Mouse (Mus musculus): ENCODE results near the gene Olfr427. TPM values are rescaled to one million over a fixed set of nuclear protein-coding genes. Genes with fewer than 3 reads are reported as not detected.
"Not testable (repeated sequence)": the region's sequence is repeated elsewhere in the genome, so short reads cannot be mapped to it uniquely, and the experiment has no call there.

The Olfr427 gene
- total RNA-seq (2021), result not detected

GRCm38 (mm10) chr1:174096591-174096990, at the start of gene Olfr427:
Olfr427 (plus strand) TSS chr1:174096891.
- DNase-seq, result no peak
- intact Hi-C loops (cut with DNase I), result no loop called here

GRCm38 (mm10) chr1:174048227-174048626, 48.5 kb upstream of the Olfr427 start:
- DNase-seq; intact Hi-C loops (cut with DNase I): not testable (repeated sequence)

- no peak for DNase-seq
- intact Hi-C loops (cut with DNase I), result no loop called here
These were observed 47.8 kb upstream of the Olfr427 start, which contains the start of gene Olfr432 for GRCm38 (mm10) chr1:174048893-174049292. Olfr432 (plus strand) TSS chr1:174049205.

- DNase-seq; intact Hi-C loops (cut with DNase I): not testable (repeated sequence)
These were observed 47.3 kb upstream of the Olfr427 start for GRCm38 (mm10) chr1:174049357-174049756.

- no peak for DNase-seq
- intact Hi-C loops (cut with DNase I), result no loop called here
These were observed 46.2 kb upstream of the Olfr427 start for GRCm38 (mm10) chr1:174050532-174050931.

- no peak for DNase-seq
- intact Hi-C loops (cut with DNase I), result no loop called here
These were observed 45.2 kb upstream of the Olfr427 start for GRCm38 (mm10) chr1:174051515-174051914.

GRCm38 (mm10) chr1:174051931-174052536, 44.7 kb upstream of the Olfr427 start:
- intact Hi-C loops (cut with DNase I), result no loop called here
- DNase-seq, result no peak

- intact Hi-C loops (cut with DNase I), result no loop called here
- DNase-seq, result no peak
These were observed 43.7 kb upstream of the Olfr427 start for GRCm38 (mm10) chr1:174052981-174053380.

- DNase-seq, result no peak
- intact Hi-C loops (cut with DNase I), result no loop called here
These were observed 41.4 kb upstream of the Olfr427 start for GRCm38 (mm10) chr1:174055248-174055647.

- intact Hi-C loops (cut with DNase I), result no loop called here
- no peak for DNase-seq
These were observed 30.4 kb upstream of the Olfr427 start, which contains the start of gene Olfr430 for GRCm38 (mm10) chr1:174066305-174066704. Olfr430 (plus strand) TSS chr1:174066605.

GRCm38 (mm10) chr1:174084031-174084430, 12.7 kb upstream of the Olfr427 start, which contains the start of gene Olfr429:
Olfr429 (plus strand) TSS chr1:174084331.
- intact Hi-C loops (cut with DNase I), result no loop called here
- DNase-seq, result no peak

- intact Hi-C loops (cut with DNase I), result no loop called here
- DNase-seq, result no peak
These were observed 7.0 kb downstream of the Olfr427 start for GRCm38 (mm10) chr1:174103735-174104134.

- DNase-seq, result no peak
- intact Hi-C loops (cut with DNase I), result no loop called here
These were observed 24.4 kb downstream of the Olfr427 start, which contains the start of gene Olfr231 for GRCm38 (mm10) chr1:174121062-174121461. Olfr231 (minus strand) TSS chr1:174121162.

- intact Hi-C loops (cut with DNase I), result no loop called here
- no peak for DNase-seq
These were observed 34.5 kb downstream of the Olfr427 start, which contains the start of gene Olfr424 for GRCm38 (mm10) chr1:174131217-174131616. Olfr424 (plus strand) TSS chr1:174131517.

- intact Hi-C loops (cut with DNase I), result no loop called here
- no peak for DNase-seq
These were observed 35.3 kb downstream of the Olfr427 start for GRCm38 (mm10) chr1:174131999-174132398.

- DNase-seq, result no peak
- intact Hi-C loops (cut with DNase I), result no loop called here
These were observed 44.7 kb downstream of the Olfr427 start for GRCm38 (mm10) chr1:174141384-174141783.

GRCm38 (mm10) chr1:174146696-174147095, 50.0 kb downstream of the Olfr427 start:
- intact Hi-C loops (cut with DNase I), result no loop called here
- DNase-seq, result no peak

GRCm38 (mm10) chr1:174149289-174149688, 52.6 kb downstream of the Olfr427 start:
- intact Hi-C loops (cut with DNase I), result no loop called here
- DNase-seq, result no peak
